Mouse (Mus musculus): ENCODE measurements at regions not wholly inside any gene's neighbourhood (a gene's known extent, or its start where the extent isn't known, plus 50 kb on each side); places are given as distances from the start of the nearest gene placed in this dataset.

DNA sequence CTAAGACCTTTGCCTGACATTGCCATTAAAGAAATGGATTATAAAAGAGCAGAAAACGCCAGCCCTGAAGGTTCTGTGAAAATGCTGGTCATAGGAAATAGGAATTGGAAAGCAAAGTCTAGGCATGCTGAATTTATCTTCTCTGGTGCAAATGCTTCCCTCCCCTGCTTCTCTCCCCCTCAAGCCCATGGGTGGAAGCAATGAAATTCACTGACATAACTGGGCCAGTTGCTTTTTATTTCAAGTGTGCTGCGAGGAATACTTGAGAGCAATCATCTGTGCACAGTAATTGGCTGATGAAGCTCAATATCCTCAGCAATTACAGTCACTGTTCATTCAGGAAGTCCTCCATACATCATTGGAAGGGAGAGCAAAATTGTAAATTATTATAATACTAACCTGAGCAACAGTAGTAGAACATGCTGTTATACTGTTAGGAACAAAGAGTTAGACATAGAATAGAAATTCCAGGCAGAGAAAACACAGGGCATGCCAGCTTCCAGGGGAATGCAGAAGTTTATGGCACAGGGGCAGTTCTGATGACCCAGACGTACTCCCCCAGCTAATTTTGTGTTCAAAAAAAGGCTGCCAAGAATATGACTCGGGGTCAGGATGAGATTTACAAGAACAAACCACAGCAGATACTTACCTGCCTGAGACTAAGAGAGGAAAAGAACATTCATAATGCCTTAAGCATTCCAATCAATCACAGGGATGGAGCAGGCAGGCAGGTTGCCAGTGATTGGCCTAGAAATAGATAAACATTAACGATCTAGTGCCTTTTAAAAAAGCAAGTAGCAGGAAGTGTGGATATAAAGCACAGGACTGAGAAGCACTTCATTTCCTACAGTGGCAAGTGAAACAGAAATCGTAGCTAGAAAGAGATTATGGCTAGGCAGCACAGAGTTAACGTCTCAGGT lies 325.1 kb downstream of the Serpinb8 start:
- no peak for DNase-seq

DNA sequence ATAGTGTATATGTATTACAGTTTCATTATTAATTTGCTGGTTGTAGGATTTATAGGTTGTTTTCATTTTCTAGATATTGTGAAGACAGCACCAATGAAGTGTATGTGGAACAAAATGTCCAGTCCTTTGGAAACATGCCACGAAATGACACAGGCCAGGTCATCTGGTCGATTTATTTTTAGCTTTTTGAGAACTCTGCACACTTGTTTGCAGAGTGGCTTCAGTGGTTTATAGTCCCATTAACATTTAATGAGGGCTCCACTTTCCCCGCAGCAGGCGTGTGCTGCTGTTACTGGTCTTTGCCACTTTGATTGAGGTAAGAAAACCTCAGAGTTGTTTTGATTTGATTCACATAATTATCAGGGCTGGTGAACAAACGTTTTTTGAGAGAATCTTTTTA lies 327.2 kb downstream of the Serpinb8 start:
- DNase-seq = peak; percentile 21

DNA sequence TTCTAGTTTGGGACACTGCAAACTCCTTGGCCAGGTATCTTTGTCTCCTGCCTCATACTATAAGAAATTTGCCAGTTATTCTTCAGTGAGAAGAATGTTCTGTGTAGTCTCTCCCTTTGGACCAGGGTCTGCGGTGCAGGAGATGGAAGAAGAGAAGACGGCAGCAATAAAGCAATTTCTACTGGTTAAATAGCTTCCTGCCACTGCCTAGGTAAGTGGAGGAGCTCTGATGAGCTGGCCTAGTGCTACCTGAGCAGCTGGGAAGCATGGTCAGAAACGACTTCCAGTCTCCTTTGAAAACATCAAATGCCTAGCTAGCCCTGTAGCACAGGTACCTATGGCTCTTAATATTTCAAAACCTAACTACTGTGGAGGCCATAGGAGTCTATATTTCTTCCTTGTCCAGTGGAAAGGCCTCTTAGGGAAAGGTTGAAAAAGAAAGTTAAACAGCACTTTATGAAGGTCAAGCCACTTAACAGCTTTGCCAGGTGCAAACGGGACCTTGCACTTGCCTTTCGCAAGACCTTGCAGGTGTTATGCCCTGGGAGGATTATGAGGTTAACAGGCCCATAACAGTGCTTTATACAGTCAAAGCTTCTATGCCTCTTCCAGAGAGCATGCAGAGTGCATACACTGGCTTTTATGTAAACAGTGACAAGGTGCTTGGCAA lies 351.9 kb downstream of the Serpinb8 start:
- peak; percentile 62 for DNase-seq

DNA sequence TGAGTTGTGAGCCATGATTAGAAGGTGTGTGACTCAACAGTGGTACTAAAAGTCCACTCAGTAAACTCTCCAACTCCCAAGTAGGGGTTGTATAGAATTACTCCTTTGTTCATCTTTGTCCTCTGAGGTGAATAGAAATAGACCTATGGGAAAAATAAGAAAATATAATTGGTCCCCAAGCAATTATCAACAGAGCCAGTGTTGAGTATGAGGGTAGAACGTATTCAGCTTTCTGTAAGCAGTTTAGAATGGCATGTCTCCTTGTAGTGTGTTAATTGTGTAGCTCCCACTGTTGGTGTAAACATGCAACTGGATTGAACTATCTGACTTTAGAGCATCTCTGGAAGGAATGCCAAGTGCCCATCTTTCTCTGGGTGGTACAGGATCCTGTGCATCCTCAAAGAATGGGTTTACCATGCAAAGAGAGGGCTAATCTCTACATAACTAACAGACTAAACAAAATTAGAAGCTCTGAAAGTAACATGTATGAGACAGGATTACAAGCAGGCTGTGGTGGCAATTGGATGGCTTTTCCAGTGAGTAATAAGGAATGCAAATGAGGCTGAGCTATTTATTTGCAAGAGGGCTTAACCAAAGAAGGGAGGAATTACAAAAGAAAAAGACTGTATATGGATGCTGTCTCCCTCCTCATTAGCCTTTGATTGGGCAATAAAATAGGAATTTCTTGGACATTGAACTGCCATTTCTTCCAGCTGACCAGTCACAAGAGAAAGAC lies 356.6 kb downstream of the Serpinb8 start:
- DNase-seq = no peak

DNA sequence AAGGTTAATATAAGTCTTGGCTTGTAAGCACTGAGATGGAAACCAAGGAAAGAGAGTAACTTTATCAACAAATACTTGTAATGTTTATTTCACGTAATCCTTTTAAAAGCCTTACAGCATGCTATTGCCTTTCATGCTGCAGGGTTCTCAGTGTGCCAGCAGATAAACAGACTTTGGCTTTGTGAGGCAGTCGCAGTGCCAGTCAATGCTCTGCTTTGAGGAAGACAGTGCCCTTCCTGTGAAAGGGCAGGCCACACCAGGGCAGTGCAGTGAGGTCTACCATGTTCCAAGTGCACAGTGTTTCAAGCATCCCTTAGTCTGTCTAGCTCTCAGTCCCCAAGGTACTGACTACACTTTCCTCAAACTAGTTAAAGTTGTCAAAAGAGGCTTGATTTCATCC lies 360.6 kb downstream of the Serpinb8 start:
- no peak for DNase-seq

DNA sequence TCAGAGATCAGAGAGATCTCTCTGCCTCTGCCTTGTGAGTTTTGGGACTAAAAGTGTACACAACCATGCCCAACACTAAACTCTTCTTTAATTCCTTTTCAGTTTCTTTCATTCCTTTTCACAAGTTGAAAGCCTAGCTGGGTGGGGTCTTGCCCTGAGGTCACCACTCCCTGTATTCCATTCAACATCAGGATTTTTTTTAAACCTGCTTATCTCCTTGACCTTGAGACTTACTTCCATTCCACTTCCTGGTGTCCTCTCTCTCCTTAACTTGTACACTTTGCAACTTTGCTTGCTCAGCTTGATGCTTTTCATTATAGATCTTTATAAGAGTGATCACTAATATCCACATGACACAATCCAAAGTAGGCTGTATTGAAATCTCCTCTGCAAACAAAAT lies 371.2 kb downstream of the Serpinb8 start:
- no peak for DNase-seq

DNA sequence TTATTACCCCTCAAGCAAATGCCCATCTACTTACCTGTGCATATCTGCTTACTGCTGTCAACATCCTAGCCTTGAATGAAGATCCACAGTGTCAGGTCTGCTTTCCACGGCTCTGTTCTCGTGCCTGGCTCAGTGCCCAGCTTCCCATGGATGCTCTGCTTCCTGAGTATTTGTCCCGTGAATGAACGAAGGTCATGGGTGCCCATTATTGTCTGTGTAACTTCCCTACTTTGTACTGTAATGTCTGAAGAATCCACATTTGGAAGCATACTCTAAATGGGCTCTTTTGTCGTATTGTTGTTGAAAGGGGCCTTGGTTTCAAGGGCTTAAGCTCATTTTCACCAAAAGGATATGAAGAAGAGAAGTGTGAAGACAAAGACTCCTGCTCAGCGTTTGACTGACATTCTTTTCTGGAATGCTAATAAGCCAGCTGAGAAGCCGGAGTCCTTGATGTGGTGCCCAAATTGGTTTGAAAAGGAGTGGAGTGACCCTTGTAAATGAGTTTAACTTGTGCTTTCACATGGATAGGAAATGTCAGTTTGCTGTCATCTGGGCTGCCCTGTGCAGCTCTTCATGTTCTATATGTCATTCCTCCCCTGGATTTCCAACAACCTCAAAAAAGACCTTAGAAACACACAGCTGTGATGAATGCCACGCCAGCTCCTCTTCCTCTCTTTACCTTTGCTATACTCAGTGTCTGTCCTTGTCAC lies 386.0 kb downstream of the Serpinb8 start:
- DNase-seq = no peak

DNA sequence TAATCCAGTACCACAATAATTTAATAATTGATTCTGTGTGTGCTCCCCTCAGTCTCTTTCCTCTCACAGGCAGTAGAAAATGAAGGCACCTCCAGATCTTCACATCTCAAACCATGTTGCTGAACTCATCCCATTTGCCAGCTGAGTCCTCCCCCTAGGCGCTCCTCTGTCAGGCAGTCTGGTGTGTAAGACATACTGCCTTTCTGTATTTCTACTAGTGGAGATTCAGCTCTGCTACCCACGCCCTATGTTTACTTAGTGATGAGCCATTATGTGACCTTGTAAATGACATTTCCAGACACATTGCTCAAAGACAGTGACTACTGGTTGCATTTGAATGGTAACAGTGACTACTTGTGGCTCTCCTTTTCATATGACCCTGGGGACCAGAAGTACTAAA lies 387.9 kb downstream of the Serpinb8 start:
- DNase-seq = no peak

DNA sequence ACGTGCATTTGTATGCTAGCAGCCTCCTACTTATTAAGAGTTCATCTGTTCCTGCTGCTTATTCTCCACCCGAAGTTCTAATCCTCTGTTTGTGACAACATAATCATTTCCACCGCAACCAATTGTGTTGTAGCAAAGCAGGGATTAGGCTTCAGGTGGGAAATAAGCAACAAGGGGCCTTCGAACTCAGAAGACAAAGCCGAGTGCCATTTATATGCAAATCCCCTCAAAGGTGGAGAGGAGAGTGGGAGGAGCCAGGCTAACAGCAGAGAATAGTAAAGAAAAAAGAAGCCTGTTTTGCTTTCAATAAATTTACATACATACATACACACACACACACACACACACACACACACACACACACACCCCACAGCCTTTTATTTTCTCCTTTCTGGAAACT lies 388.6 kb downstream of the Serpinb8 start:
- no peak for DNase-seq

DNA sequence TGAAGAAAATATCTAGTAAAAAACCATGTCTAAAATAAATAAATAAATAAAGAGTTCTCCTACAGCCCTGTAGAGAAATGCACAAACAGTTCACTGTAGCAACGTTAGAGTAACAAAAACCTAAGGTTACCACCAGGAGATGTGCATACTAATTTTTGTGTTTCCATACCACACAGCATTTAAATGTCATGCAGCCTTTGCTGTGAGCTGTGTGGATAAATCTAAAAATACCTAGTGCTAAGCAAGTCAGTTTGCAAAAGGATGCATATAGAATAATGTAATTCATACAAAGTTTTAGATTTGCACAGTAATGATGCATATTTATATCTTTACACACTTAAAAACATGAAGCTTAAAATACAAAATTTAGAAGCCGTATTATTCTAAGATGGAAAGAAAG lies 395.8 kb downstream of the Serpinb8 start:
- no peak for DNase-seq

DNA sequence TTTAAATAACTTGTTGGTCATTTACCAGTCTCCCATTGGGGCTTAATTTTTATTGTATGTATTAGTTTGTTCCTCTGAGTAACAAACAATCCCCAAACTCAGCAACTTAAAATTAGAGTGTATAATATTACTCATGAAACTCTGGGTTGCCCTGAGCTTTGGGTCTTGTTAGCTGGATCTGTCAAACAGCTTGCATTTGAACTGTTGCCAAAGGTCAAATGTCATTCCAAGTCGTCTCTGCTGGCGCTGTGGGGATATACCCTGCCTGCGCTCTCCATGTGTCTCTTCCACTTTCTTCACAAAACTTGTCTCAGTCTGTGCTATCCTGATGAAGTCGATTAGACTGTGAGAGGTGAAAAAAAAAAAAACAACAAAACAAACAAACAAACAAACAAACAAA lies 398.3 kb downstream of the Serpinb8 start:
- DNase-seq = peak; percentile 2

DNA sequence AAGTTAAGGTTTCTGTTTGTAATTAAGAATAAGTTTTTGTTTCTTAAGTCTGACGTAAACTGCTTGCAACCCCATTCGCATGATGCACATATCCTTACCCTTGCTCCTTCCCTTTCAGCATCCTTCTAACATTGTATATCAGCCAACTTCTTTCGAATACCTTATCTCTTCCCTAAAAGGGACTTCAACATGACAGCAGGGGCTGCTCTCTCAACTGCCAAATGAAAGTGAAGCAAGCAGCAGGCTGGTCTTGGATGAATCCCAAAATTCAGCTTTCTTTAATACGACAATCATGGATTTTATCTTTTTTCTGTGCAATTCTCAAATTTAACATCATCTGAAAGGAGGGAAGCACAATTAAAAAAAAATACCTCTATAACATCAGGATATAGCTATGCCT lies 403.2 kb downstream of the Serpinb8 start:
- no peak for DNase-seq

DNA sequence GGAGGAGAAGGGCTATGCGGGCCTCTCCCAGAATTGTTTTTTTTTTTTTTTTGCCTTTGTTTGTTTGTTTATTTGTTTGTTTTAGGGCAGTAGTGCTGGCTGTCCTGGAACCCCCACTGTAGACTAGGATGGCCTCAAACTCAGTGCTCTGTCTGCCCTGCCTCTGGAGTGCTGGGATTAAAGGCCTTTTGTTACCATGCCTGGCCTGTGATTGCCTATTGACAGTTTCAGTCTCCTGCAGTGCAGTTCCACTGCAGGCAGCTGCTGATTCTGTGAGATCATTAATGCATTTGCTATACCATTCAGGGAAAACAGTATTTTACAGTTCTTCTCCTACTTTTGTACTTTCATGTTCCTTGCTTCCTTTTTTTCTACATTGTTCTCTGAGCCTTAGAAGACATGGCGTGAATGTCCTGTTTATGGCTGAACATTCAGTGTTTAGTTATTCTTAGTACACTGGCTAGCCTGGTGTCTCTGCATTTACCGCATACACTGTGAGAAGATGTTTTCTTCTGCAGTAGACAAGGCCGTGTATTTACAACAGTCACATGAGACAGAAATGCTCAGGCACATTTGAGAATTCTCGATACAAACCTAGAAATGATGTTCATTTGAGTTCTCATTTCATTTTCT lies 434.0 kb downstream of the Serpinb8 start:
- no peak for DNase-seq

DNA sequence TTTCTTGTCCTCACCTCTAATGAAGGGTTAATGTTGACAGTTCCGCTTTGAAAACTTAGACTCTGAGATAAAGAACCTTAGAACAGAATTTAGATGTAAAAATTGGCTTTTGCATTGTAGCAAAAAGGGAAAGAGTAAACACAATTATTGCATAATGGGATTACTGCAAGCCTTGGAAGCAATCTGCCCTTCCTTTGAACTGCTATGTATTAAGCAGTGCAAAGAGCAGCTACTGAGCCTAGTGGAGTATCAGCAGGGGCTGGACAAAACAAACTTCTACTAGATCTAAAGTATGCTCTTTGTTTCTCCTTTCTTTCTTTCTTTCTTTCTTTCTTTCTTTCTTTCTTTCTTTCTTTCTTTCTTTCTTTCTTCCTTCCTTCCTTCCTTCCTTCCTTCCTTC lies 434.9 kb downstream of the Serpinb8 start:
- DNase-seq = no peak

DNA sequence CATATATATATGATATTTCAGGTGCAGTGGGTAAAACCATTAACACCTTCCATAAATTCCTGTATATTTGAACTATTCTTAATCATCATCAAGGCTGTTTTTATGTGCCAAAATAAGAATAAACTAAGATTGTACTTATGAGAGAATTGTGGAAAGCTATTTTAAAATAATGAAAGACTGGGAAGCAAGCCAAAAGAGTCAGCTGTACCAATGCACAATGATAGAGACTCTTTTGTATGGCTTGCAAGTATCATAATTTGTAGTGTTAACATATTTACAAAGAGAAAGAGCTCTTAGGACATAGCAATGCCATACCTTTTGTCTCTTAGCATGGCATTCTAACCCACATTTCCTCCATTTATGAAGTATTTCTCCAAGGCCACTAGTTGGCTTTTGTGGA lies 436.7 kb downstream of the Serpinb8 start:
- no peak for DNase-seq

DNA sequence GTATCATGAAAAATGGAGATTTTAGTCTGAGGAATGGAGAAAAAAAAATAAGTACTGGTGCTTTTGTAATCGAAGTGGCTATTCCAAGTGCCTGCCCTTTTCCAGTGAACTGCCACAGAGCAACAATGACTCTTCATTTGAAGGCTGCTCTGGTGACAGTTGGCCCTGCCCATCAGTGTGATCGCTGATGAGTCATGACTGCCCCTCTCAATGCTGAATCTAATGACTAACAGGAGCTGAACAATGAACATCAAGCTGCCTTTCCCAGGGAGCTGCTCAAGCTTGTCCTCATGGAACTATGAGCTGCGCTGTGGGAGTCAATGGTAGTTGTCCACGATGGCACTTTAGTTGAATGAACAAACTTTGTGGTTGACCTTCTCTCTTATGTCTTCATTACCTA lies 456.4 kb downstream of the Serpinb8 start:
- DNase-seq = no peak

DNA sequence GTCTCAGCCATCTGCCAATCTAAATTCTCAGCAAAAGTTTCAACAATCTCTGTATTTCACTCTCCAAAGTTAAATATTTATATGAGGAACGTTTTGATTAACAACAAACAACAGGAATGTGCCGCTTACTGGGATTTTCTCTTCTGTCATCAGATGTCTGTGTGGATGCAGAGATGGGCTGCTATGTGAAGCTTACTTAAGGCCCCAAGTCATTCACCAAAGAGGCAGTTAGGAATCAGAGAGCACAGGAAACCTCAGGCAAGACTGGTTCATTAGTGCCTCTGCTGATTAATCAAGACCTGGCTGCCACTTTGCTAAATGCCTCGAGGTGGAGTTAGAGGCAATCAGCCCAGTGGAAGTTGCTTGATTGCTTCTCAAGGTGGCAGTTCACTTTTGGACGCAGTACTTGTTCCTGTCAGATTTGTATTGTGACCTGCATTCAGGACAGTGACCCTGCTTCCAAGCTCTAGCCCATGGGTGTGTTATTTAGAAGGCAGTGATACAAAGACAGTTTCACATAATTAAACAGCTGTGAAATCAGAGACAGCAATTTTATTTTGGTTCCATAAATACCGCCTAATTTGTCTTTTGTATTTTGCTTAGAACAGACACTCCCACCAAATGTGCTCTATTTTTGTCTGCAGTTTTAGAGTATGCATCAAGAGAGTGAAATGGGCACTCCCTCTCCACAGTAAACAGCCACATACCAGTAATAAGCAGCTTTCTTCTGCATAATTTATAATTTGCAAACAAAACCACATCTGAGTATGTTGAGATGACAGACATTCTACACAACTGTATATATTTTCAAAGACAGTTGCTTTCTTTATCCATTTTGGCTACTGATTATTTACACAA lies 457.3 kb downstream of the Serpinb8 start:
- DNase-seq = no peak

DNA sequence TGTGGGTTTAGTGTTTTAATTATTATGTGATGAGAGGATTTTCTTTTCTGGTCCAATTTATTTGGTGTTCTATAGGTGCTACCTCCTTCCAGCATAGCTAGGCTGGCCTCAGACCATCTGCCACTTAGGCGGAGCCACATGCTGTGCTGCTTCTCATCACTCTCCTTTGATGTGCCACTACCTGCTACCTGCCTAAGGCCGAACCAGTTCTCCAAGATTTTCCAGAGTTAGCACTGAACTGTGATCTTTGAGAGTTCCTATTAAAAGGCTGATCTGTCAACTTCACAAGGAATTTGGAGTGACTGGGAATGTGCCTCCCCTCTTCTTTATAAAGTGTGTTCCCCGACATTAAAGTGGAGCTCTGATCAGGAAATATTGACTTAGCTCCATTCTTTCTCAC lies 504.8 kb downstream of the Serpinb8 start:
- DNase-seq = peak; percentile 6

DNA sequence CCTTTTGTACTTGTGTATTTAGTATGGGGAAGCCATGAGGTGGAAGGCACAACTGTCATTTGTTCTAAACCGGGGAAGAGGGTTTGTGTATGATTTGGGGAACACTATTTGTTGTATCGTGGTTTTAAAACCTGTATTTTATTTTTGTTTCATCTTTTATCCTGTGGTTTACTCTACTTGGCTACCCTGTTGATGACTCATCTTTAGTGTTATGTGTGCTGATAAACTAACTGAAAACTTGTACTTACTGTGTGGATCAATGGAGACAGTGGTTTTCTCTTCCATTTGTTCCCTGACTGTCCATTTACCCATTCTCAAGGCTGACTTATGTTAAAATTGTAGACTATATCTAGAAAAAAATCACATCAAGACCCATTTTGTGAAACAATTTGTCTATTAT lies 512.8 kb downstream of the Serpinb8 start:
- DNase-seq = no peak

DNA sequence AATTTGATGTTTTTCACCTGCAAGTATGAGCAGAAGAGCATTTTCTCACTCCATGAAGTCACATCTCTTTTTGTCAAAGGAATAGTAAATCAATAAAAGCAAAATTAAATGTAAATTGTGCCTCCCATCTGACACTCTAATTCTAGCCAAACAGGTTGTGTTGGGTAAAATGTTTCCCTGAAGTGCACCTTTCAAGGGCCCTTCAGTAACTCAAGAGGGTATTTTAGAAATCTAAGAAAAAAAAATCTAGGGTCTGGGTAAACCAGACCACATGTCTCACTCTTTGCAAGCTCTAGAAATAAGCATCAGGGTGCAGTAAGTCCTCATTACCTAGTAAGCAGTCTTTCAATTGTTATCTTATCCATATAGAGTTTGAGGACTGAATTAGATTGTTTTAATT lies 521.2 kb downstream of the Serpinb8 start:
- peak; percentile 19 for DNase-seq

DNA sequence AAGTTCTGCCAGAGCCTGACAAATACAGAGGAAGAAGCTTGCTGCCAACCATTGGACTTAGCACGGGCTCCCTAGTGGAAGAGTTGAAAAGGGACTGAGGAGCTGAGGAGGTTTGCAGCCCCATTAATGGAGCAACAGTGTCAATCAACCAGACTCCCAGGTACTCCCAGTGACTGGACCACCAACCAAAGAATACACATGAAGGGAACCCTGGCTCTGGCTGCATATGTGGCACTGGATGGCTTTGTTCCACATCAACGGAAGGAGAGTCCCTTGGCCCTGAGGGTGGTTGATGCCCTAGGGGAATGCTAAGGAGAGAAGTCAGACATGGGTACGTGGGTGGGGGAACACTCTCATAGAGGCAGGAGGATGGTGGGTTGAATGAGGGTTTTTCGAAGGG lies 537.6 kb downstream of the Serpinb8 start:
- no peak for DNase-seq

DNA sequence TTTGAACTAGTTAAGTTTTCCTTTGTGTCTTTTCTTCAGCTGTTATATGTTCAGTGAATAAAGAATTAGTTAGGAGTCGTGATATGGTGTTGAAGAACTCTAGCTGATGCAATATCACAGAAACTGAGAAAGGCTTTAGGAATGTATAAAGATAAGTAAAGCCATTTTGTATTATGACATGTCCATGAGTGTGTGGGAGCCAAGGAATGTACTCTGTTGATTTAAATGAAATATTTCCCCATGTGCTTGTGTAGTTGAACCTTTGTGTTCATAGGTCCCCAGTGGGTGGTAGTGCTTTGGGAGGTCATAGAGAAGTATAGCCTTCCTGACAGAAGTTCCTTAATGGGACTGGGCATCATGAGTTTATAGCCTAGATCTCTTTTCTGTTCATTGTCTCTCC lies 542.2 kb downstream of the Serpinb8 start:
- DNase-seq = no peak
